Mouse (Mus musculus) embryonic facial prominence, embryonic 10.5 days (tissue): ENCODE data around the gene Abi3. TPM values are rescaled to one million over a fixed set of nuclear protein-coding genes. Genes with fewer than 3 reads are reported as not detected.
A peak's percentile ranks its signal among the peaks of the same experiment; 100 is the strongest.
"Not testable (repeated sequence)": the region's sequence is repeated elsewhere in the genome, so short reads cannot be mapped to it uniquely, and the experiment has no call there.

Experiments used
- DNase-seq: peaks from one replicate; pipeline ENCODE4 v3.0.0-alpha.2; 2017; ENCODE audit warnings: low spot score
- H3K27ac ChIP-seq: fragments of 300-500 bp; sonication (generic); replicated peaks from 2 replicates; pipeline ENCODE4 v1.5.1; 2016; ENCODE audit warnings: mild to moderate bottlenecking
- H3K27me3 ChIP-seq: fragments of 300-500 bp; sonication (generic); replicated peaks from 2 replicates; pipeline ENCODE4 v1.6.1; 2016; ENCODE audit warnings: low read depth, mild to moderate bottlenecking; ENCODE audit not compliant: poor library complexity, severe bottlenecking
- H3K36me3 ChIP-seq: fragments of 300-500 bp; sonication (generic); replicated peaks from 2 replicates; pipeline ENCODE4 v1.6.1; 2016; ENCODE audit warnings: mild to moderate bottlenecking, moderate library complexity
- H3K4me1 ChIP-seq: fragments of 300-500 bp; sonication (generic); 2 replicates; pipeline ENCODE4 v1.6.1; 2016
- H3K4me3 ChIP-seq: fragments of 300-500 bp; sonication (generic); 2 replicates; pipeline ENCODE4 v1.5.1; 2016; ENCODE audit warnings: mild to moderate bottlenecking, moderate library complexity
- H3K9me3 ChIP-seq: fragments of 300-500 bp; sonication (generic); 2 replicates; pipeline ENCODE4 v1.6.1; 2016; ENCODE audit warnings: mild to moderate bottlenecking
- WGBS: fragments of 180-500 bp; shearing (Covaris S2); methylation state at CpG from one replicate; pipeline ENCODE4 v1.1.7; 2016; 5-methylcytosine and 5-hydroxymethylcytosine counted together
- polyA plus RNA-seq: library from polyadenylated mRNA; unstranded; fragments of >200 nt; fragmentation: Nextera tagmentation; extraction: Ambion mirVana; gene quantifications from 2 replicates; pipeline ENCODE4 v1.2.1, GENCODE M21; 2016

Gene Abi3
- polyA plus RNA-seq: 3.7 and 4.1 TPM in 2 replicates

DNA sequence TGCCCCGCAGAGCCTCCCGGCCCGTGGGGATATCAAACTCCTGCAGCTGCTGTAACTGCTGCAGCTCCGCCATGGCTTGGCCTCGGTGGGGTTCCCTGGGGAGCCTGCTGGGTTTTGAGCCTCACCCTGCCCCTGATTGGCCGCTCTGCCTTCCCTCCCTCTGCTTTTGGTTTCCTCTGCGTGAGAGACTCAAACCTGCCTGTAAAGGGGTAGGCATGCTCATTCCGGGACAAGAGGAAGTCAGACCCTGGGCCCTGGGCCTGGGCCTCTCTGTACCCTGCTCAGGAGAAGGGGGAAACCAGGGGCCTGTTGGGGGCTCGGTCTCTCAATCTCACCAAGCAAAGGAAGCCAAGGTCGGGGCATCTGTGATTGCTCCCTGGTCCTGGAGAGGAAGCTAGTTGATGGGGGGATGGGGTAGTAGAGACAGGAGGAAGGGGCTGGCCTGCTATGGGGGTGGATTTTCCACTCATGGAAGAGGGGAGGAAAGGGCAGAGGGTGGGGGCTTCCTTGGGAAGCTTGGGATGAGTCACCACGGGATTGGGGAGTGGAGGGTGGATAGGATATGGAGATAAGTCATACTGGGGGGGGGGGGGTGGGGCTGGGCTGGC lies at the start of gene Abi3:
Gene Abi3, minus strand, starts transcription at position 403 of the 608 bp plus-strand sequence.
- H3K36me3 ChIP-seq: no peaks in the 10 kb centered on the region
- WGBS: 10% methylated on average over 11 of the region's 11 CpGs
- no peaks in the 10 kb centered on the region for H3K9me3 ChIP-seq
- H3K27me3 ChIP-seq: peaks cover 52% of the 10 kb centered on the region
- peak; percentile 57 for DNase-seq
- peak within 1 kb of the TSS; percentile 39 for H3K4me3 ChIP-seq
- H3K4me1 ChIP-seq: peaks cover 29% of the 10 kb centered on the region
- peak within 1 kb of the TSS; percentile 71 for H3K27ac ChIP-seq

DNA sequence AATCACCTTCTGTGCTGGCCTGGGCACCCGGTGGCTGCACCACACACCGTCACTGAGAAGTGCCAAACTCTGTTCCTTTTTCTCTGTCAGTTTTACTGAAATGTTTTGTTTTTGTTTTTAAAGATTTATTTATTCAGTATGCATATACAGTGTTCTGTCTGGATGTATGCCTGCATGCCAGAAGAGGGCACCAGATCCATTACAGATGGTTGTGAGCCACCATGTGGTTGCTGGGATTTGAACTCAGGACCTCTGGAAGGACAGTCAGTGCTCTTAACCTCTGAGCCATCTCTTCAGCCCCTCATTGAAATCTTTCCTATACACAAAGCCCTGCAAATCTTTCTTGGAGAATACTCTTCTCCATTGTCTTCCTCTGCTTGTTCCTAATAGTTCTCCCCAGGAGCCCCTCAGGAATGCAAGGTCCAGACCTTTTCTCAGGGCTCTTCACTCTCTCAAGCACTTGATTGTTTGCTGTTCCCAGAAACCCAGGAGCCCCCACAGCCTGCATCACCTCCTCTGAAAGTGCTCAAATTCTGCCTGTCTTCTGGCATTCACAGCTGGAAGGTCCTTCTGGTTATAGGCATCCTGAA lies 48.3 kb upstream of the Abi3 start:
- DNase-seq: no peak
- H3K27ac ChIP-seq: no peak overlapping the region
- 0 out of 2 replicates have a peak, but pooled peaks cover 3% of the 10 kb centered on the region for H3K9me3 ChIP-seq
- H3K4me3 ChIP-seq: no peak overlapping the region
- H3K27me3 ChIP-seq: no peaks in the 10 kb centered on the region
- H3K36me3 ChIP-seq: no peaks in the 10 kb centered on the region
- H3K4me1 ChIP-seq: no peaks in the 10 kb centered on the region
- 85% methylated on average over 2 of the region's 2 CpGs for WGBS

DNA sequence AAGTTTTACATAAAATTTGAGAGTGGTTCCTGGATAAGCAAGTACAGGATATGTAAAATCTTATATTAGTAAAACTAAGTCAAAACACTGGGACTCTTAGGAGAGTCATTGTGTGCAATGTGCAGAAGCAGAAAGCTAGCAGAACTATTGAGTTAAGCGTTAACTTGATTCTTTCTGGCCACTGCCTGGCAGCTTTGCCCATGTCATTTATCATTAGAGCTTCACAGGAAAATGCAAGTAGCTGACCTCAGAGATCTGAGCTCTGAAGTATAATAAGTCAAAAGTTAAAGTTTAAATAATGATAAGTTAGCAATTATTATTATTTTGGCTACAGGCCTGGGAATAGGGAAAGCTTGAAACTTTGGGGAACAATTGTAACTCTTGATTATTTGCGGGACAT lies 37.6 kb upstream of the Abi3 start:
- 86% methylated on average over 2 of the region's 2 CpGs for WGBS
- not testable (repeated sequence) for H3K36me3 ChIP-seq, H3K9me3 ChIP-seq, DNase-seq, H3K4me1 ChIP-seq, H3K27ac ChIP-seq, H3K4me3 ChIP-seq
- H3K27me3 ChIP-seq: peaks cover 10% of the 10 kb centered on the region; the same call in 1 of the 2 replicates

DNA sequence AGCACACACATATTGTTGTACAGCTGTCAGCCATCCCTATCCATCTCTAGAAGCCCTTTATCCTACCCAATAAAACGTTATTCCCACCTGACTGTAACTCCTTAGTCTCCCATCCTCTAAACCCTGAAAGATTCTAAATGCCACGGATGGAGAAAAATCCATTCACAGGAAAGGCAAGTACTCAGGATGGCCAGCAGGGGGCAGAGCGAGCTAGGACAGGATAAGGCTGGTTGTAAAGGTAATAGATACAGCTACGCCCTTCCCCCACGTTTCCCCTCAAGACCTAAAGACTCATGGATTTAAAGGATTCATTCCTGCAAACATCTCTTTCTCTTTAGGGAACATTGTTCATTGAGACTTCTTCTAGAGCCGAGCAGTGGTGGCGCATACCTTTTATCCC lies 34.0 kb upstream of the Abi3 start:
- no peaks in the 10 kb centered on the region for H3K9me3 ChIP-seq
- H3K27ac ChIP-seq: no peak overlapping the region
- DNase-seq: peak; percentile 82
- WGBS: 19% methylated on average over 7 of the region's 7 CpGs
- peaks cover 5% of the 10 kb centered on the region; the same call in 1 of the 2 replicates for H3K4me1 ChIP-seq
- no peaks in the 10 kb centered on the region for H3K36me3 ChIP-seq
- peak overlapping the region; percentile 28; the same call in 1 of the 2 replicates for H3K4me3 ChIP-seq
- peaks cover 4% of the 10 kb centered on the region; the same call in 1 of the 2 replicates for H3K27me3 ChIP-seq

DNA sequence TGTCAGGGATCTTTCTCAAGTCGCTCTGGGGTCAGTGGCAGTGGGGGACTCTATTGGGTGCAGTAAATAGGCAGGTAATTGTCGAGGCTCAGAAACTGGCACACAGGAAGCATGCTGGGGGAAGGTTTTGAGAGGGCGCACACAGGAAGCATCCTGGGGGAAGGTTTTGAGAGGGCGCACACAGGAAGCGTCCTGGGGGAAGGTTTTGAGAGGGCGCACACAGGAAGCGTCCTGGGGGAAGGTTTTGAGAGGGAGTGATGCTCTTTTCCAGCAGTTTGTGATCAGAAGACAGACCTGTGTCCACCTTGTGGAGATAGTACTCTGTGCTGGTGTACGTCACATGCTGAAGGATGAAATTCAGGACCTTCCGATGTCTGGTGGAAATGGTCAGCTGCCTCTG lies 33.5 kb upstream of the Abi3 start:
- Histone ChIP-seq H3K36me3 (no peaks in the 10 kb centered on the region), H3K27me3 (0 out of 2 replicates have a peak, but pooled peaks cover 2% of the 10 kb centered on the region), H3K9me3 (no peaks in the 10 kb centered on the region), H3K4me1 (peaks cover 5% of the 10 kb centered on the region; the same call in 1 of the 2 replicates), H3K4me3 (peak overlapping the region; percentile 28; the same call in 1 of the 2 replicates), H3K27ac (no peak overlapping the region)
- 25% methylated on average over 9 of the region's 9 CpGs for WGBS
- peak; percentile 12 for DNase-seq

DNA sequence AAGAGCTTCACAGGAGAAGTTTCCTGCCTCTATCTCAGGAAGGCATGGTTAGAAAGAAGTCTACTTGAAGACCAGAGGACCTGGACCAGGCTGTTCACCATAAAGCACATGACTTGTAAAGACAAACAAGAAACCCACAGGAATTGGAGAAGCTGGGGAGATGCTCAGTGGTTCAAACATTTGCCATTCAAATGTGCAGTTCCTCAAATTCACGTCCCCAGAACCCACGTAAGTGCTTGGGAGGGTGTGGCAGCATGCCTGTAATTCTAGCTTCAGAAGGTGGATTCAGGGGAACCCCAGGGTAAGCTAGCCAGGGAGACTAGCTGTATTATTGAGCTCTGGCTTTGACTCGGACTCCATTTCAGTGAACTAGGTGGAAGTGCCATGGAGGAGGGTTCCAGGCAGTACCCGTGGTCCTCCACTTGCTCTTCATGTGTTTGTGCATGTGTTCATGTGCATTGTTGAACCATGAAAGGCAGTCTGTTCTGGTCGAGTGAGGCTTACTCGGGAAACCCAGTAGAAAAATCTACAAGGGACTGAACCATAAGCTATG lies 27.7 kb upstream of the Abi3 start:
- Histone ChIP-seq H3K4me3 (no peak overlapping the region), H3K4me1 (no peaks in the 10 kb centered on the region), H3K27me3 (0 out of 2 replicates have a peak, but pooled peaks cover 7% of the 10 kb centered on the region), H3K36me3 (no peaks in the 10 kb centered on the region), H3K27ac (no peak overlapping the region), H3K9me3 (no peaks in the 10 kb centered on the region)
- WGBS: 77% methylated on average over 6 of the region's 6 CpGs
- DNase-seq: no peak

DNA sequence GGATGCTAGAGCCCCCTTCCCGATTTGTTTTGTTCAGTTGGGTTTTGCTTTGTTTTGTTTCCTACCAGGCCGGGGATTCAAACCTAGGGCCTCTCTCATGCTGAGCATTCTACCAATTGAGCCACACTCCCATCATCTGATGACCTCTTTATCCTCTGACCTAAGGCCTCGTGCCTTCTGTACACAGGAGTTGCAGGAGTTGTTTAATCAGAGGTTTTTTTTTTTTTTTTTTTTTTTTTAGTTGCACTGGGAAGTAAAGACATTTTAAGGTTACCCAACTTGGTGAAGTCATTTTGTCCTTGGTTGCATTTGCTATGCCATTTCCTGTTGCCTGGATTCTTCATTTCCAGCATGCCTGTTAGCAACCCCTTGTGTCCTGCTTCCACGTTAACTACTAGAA lies 27.2 kb upstream of the Abi3 start:
- 75% methylated on average over 4 of the region's 4 CpGs for WGBS
- no peaks in the 10 kb centered on the region for H3K9me3 ChIP-seq
- no peak for DNase-seq
- H3K4me3 ChIP-seq: no peak overlapping the region
- H3K27ac ChIP-seq: no peak overlapping the region
- no peaks in the 10 kb centered on the region for H3K36me3 ChIP-seq
- H3K27me3 ChIP-seq: 0 out of 2 replicates have a peak, but pooled peaks cover 7% of the 10 kb centered on the region
- H3K4me1 ChIP-seq: no peaks in the 10 kb centered on the region

DNA sequence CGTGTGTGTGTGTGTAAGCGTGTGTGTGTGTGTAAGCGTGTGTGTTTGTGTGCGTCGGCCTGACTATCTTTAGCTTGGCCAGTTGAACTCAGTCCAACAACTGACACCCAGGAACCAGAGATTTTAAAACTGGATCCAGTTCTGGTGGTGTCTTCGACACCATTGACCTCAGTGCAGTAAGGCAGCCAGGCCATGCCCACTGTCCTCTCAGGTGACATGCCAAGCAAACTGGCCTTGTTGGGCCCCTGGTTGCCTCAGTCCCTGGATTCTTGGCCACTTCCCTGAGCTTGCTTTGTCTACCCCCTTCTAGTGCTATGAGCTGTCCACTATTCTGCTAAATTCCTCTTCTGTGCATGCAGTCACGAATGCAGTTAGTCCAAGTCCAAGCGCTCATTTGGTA lies 19.1 kb upstream of the Abi3 start:
- Histone ChIP-seq H3K36me3 (no peaks in the 10 kb centered on the region), H3K4me1 (peaks cover 19% of the 10 kb centered on the region), H3K27ac (no peak overlapping the region), H3K27me3 (no peaks in the 10 kb centered on the region), H3K4me3 (no peak overlapping the region), H3K9me3 (no peaks in the 10 kb centered on the region)
- 94% methylated on average over 8 of the region's 8 CpGs for WGBS
- DNase-seq: no peak

DNA sequence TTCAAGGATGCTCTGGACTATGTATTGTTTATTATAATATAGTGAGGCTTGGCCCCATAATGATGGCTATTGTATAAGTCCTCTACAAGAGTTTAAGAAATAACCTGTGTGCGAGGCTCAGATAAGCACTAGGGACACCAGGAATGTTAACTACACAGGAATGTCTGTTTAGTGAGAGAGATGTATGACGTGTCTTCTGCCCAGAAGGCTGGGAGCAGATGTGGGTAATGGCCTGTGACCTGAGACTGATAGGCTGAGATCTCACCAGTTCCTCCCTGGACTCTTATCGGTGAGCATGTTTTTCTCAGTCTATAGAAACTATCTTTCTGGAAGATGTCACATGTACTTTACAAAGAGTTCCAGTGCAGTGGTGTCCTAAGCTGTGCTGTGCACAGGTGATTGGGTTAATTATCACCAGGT lies 17.8 kb upstream of the Abi3 start:
- Histone ChIP-seq H3K9me3 (no peaks in the 10 kb centered on the region), H3K36me3 (no peaks in the 10 kb centered on the region), H3K4me3 (peak overlapping the region; percentile 72), H3K27ac (peak overlapping the region; percentile 83), H3K27me3 (no peaks in the 10 kb centered on the region), H3K4me1 (peaks cover 19% of the 10 kb centered on the region)
- DNase-seq: no peak
- WGBS: 50% methylated on average over 3 of the region's 3 CpGs

DNA sequence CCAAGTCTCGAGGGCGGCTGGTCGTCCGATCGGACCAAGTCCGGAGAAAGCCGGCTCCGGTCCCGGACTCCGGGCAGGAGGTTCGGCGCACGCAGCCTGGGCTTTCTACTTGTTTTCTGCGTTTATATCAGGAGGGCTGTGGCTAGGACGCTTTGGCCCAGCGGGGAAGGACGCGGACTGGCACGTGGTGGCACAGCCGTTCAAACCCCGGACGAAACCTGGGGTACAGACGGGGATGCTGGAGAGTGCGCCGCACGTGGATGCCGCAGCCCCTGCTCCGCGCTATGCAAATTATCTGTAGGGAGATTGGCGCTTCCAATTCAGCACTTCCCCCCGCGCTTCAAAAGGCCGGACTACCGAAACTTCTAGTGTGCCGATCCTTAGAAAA lies 17.2 kb upstream of the Abi3 start:
- no peaks in the 10 kb centered on the region for H3K9me3 ChIP-seq
- H3K36me3 ChIP-seq: no peaks in the 10 kb centered on the region
- H3K4me3 ChIP-seq: peak overlapping the region; percentile 72
- H3K27me3 ChIP-seq: no peaks in the 10 kb centered on the region
- peak; percentile 85 for DNase-seq
- H3K4me1 ChIP-seq: peaks cover 19% of the 10 kb centered on the region
- peak overlapping the region; percentile 83 for H3K27ac ChIP-seq
- WGBS: under 1% methylated on average over 35 of the region's 35 CpGs

DNA sequence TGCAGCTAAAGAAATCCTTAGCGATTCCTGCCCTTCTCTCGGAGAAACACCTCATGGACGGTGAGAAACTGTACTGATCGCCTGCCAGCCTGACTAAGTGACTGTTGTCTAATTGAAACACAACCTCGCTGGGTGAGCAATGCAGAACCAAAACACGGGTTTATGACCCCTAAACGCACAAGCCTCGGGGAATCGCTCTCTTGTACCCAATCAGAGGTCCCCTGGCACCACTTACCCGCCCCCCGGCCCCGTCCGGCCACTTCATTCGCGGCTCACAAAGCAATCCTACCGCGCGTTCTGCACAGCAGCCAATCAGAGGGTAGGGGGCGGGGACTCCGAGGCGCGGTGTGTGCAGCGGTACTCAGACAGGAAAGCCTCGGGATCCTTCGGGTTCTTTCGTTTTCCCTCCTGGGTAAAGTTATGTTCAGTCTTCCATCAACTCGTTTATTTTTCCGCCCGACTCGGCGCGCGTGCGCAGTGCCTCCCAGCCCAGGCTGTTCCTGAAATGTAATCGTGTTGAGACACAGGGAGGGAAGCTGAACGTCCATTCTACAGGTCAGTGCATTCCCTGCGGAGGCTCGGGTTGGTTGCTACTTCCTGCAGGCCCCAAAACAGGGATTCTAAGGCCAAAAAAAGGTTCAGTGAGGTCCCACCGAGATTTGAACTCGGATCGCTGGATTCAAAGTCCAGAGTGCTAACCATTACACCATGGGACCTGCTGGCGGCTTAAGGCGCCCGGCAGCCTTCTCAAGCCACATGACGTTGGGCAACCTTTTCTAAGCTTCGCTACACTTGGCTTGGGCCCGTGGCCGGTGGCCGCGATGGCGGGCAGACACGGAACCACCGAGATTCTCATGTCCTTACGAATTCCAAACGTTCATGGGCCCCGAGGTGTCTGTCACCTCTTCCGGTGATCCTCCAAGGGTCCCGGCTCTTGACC lies 16.5 kb upstream of the Abi3 start:
- no peaks in the 10 kb centered on the region for H3K36me3 ChIP-seq
- peak overlapping the region; percentile 83 for H3K27ac ChIP-seq
- peak; percentile 98 for DNase-seq
- H3K4me3 ChIP-seq: peak overlapping the region; percentile 72
- peaks cover 19% of the 10 kb centered on the region for H3K4me1 ChIP-seq
- no peaks in the 10 kb centered on the region for H3K9me3 ChIP-seq
- H3K27me3 ChIP-seq: no peaks in the 10 kb centered on the region
- under 1% methylated on average over 58 of the region's 58 CpGs for WGBS
